8 mouse cellular contexts compared by ENCODE assay signal in genomic region chr11:121808204-121808852, GRCm38 (mm10). TPM values are rescaled to one million over a fixed set of nuclear protein-coding genes. Genes with fewer than 3 reads are reported as not detected.
DNase-seq lines count a peak whose midpoint lies in the region; ATAC-seq and TF ChIP-seq lines count a peak whose summit lies in the region.

No protein-coding gene starts in this region.

- ATAC-seq in forebrain, postnatal 0 days, result peak; percentile 80

- no peaks in the 10 kb centered on the region for H3K4me1 ChIP-seq in forebrain, postnatal 0 days (ENCODE audit: insufficient read depth)
- peaks cover 8% of the 10 kb centered on the region for H3K4me1 ChIP-seq in hindbrain, embryonic 10.5 days (replicated peaks)

- H3K4me2 ChIP-seq in forebrain, postnatal 0 days (ENCODE audit: low read depth), result no peak overlapping the region

- peak; percentile 89 for DNase-seq in MN1 (ENCODE audit: low spot score)
- DNase-seq in cerebellum, adult 11 months, result peak; percentile 62
- peak; percentile 90 for DNase-seq in forebrain, postnatal 0 days
- peak; percentile 80 for DNase-seq in hindbrain, embryonic 10.5 days (ENCODE audit: low spot score)
- peak; percentile 76 to 88 for DNase-seq in layer of hippocampus, adult 8-10 months (ENCODE audit: low spot score in 2 of 2)
- DNase-seq in lung, postnatal 10 days, result peak; percentile 91
- DNase-seq in retina, postnatal 7 days (ENCODE audit: low read depth, low spot score), result peak; percentile 77
- peak; percentile 61 to 71 for DNase-seq in urinary bladder, adult 18-20 months (ENCODE audit: low spot score in 2 of 2)

- H3K4me3 ChIP-seq in forebrain, postnatal 0 days (ENCODE audit: low read depth, low read length), result no peak overlapping the region
- no peak overlapping the region for H3K4me3 ChIP-seq in hindbrain, embryonic 10.5 days

- no peaks in the 10 kb centered on the region for H3K36me3 ChIP-seq in forebrain, postnatal 0 days (ENCODE audit: insufficient read depth)
- H3K36me3 ChIP-seq in hindbrain, embryonic 10.5 days, result no peaks in the 10 kb centered on the region

- no peaks in the 10 kb centered on the region for H3K27me3 ChIP-seq in forebrain, postnatal 0 days (ENCODE audit: insufficient read depth, low read length)
- H3K27me3 ChIP-seq in hindbrain, embryonic 10.5 days (ENCODE audit: insufficient read depth, poor library complexity, severe bottlenecking), result no peaks in the 10 kb centered on the region

- H3K27ac ChIP-seq in forebrain, postnatal 0 days (ENCODE audit: low read depth, low read length), result no peak overlapping the region
- no peak overlapping the region for H3K27ac ChIP-seq in hindbrain, embryonic 10.5 days

- peak; percentile 94 for TF ChIP-seq CTCF in forebrain, postnatal 0 days (IDR thresholded peaks at IDR 0.05; ENCODE audit: low read depth)

- no peaks in the 10 kb centered on the region for H3K9me3 ChIP-seq in forebrain, postnatal 0 days (ENCODE audit: low read length)
- H3K9me3 ChIP-seq in hindbrain, embryonic 10.5 days, result no peaks in the 10 kb centered on the region

- 7% methylated on average over 4 of the region's 4 CpGs for WGBS in forebrain, postnatal 0 days
- 5% methylated on average over 4 of the region's 4 CpGs for WGBS in hindbrain, embryonic 10.5 days

- no peak overlapping the region for H3K9ac ChIP-seq in forebrain, postnatal 0 days

RNA-seq across cellular contexts. Expression of gene Ptchd3, which starts 21.7 kb away (rescaled TPM):
- total RNA-seq in forebrain, postnatal 0 days (2014; rRNA removed), result not detected in 2 replicates
- polyA plus RNA-seq in forebrain, postnatal 0 days (2015; fragmentation: Nextera tagmentation; extraction: Ambion mirVana), result not detected in 2 replicates
- polyA plus RNA-seq in hindbrain, embryonic 10.5 days (2016; fragmentation: Nextera tagmentation; extraction: Ambion mirVana), result 0.04 TPM in 1 of 2 replicates, not detected in the other
- not detected for total RNA-seq in layer of hippocampus, adult 8-10 months (2022)
